Mouse (Mus musculus) embryonic facial prominence, embryonic 15.5 days (tissue): Measurements from ENCODE around the gene Pofut2. TPM values are rescaled to one million over a fixed set of nuclear protein-coding genes. Genes with fewer than 3 reads are reported as not detected.

Experiments
- ATAC-seq: fragments of 200-750 bp; cut with Nextera tagmentation; 2 replicates; pipeline ENCODE4 v1.8.0; 2017; ENCODE audit warnings: low read depth, moderate TSS enrichment; ENCODE audit not compliant: insufficient number of reproducible peaks, low FRiP score, low TSS enrichment
- H3K27ac ChIP-seq: fragments of 300-500 bp; sonication (generic); replicated peaks from 2 replicates; pipeline ENCODE4 v1.5.1; 2015; ENCODE audit warnings: mild to moderate bottlenecking, inconsistent platforms
- H3K27me3 ChIP-seq: fragments of 300-500 bp; sonication (generic); 2 replicates; pipeline ENCODE4 v1.6.1; 2015; ENCODE audit warnings: inconsistent platforms
- H3K36me3 ChIP-seq: fragments of 300-500 bp; sonication (generic); 2 replicates; pipeline ENCODE4 v1.6.1; 2015; ENCODE audit warnings: mild to moderate bottlenecking, inconsistent platforms
- H3K4me1 ChIP-seq: fragments of 300-500 bp; sonication (generic); 2 replicates; pipeline ENCODE4 v1.6.1; 2015; ENCODE audit warnings: inconsistent platforms
- H3K4me2 ChIP-seq: fragments of 300-500 bp; sonication (generic); replicated peaks from 2 replicates; pipeline ENCODE4 v1.6.1; 2015; ENCODE audit warnings: mild to moderate bottlenecking, inconsistent platforms
- H3K4me3 ChIP-seq: fragments of 300-500 bp; sonication (generic); replicated peaks from 2 replicates; pipeline ENCODE4 v1.5.1; 2015; ENCODE audit warnings: mild to moderate bottlenecking, inconsistent platforms
- H3K9ac ChIP-seq: fragments of 300-500 bp; sonication (generic); 2 replicates; pipeline ENCODE4 v1.6.1; 2015; ENCODE audit warnings: inconsistent platforms
- H3K9me3 ChIP-seq: fragments of 300-500 bp; sonication (generic); replicated peaks from 2 replicates; pipeline ENCODE4 v1.6.1; 2016; ENCODE audit warnings: inconsistent platforms
- WGBS: fragments of 180-500 bp; shearing (Covaris S2); methylation state at CpG from one replicate; pipeline ENCODE4 v1.1.7; 2015; 5-methylcytosine and 5-hydroxymethylcytosine counted together
- polyA plus RNA-seq: library from polyadenylated mRNA; unstranded; fragments of >200 nt; fragmentation: Nextera tagmentation; extraction: Ambion mirVana; gene quantifications from 2 replicates; pipeline ENCODE4 v1.2.1, GENCODE M21; 2015

Pofut2 gene
- polyA plus RNA-seq, 1 experiment from 2014 or later: 162 TPM

GRCm38 (mm10) chr10:77219411-77220025, 39.5 kb upstream of the Pofut2 start:
- Histone ChIP-seq H3K4me3 (no peak overlapping the region), H3K9me3 (no peaks in the 10 kb centered on the region), H3K9ac (no peak overlapping the region), H3K4me2 (no peak overlapping the region), H3K36me3 (no peaks in the 10 kb centered on the region), H3K27me3 (no peaks in the 10 kb centered on the region), H3K4me1 (peaks cover 5% of the 10 kb centered on the region; the same call in 1 of the 2 replicates), H3K27ac (no peak overlapping the region)
- 73% methylated on average over 12 of the region's 12 CpGs for WGBS
- no peak for ATAC-seq

- Histone ChIP-seq H3K27ac (no peak overlapping the region), H3K4me2 (no peak overlapping the region), H3K4me3 (no peak overlapping the region), H3K27me3 (no peaks in the 10 kb centered on the region), H3K4me1 (no peaks in the 10 kb centered on the region), H3K9ac (no peak overlapping the region), H3K36me3 (no peaks in the 10 kb centered on the region), H3K9me3 (no peaks in the 10 kb centered on the region)
- WGBS: 44% methylated on average over 11 of the region's 11 CpGs
- no peak for ATAC-seq
Observed at GRCm38 (mm10) chr10:77221108-77221507, 37.9 kb upstream of the Pofut2 start.

DNA sequence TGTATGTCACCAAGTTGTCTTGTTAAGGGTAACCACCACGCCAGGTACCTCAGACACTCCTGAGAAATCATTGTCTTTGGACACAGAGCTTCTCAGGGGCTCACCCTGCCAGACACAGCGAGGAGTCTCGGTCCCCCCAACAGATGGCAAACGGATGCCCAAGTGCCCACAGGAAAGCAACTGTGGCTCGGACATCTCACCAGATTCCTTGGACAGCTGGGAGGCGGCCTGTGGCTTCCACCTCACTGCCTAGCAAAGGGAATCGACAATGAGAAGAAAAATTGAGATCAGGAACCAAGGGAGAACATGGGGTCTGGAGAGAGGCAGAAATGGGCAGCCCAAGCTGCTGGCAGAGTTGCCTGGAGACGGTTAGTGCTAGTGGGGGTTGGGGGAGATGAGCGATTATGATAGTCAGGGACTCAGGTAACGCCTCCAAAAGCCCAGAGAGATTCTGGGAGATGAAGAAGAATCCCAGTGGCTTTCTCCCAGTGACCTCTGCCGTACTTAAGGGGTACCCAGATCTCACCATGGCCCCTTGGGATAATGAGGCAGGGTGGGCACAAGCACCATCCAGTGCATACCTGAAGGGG, 36.0 kb upstream of the Pofut2 start:
- Histone ChIP-seq H3K27me3 (no peaks in the 10 kb centered on the region), H3K4me1 (0 out of 2 replicates have a peak, but pooled peaks cover 3% of the 10 kb centered on the region), H3K4me3 (no peak overlapping the region), H3K9ac (no peak overlapping the region), H3K4me2 (no peak overlapping the region), H3K9me3 (no peaks in the 10 kb centered on the region), H3K36me3 (no peaks in the 10 kb centered on the region), H3K27ac (no peak overlapping the region)
- 82% methylated on average over 11 of the region's 11 CpGs for WGBS
- ATAC-seq: no peak

DNA sequence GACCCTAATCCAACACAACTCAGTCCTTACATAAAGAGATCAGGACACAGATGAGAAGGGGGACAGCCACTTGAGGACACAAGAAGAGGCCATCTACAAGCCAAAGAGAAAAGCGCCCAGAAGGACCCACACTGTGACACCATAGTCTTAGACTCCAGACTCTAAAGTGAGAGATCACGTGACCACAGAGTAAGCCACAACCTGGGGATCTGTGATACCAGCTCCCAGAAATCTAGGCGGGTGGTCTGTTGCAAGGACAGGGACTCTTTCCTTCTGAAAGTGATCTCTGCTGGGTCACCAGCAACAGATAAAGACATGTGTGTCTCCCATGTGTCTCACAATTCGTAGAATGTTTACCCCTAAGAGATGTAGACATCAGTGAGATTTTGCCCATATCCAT, 34.6 kb upstream of the Pofut2 start:
- Histone ChIP-seq H3K4me3 (no peak overlapping the region), H3K4me1 (0 out of 2 replicates have a peak, but pooled peaks cover 3% of the 10 kb centered on the region), H3K9me3 (no peaks in the 10 kb centered on the region), H3K27ac (no peak overlapping the region), H3K27me3 (no peaks in the 10 kb centered on the region), H3K9ac (no peak overlapping the region), H3K36me3 (no peaks in the 10 kb centered on the region), H3K4me2 (no peak overlapping the region)
- WGBS: 86% methylated on average over 4 of the region's 4 CpGs
- no peak for ATAC-seq

- Histone ChIP-seq H3K36me3 (no peaks in the 10 kb centered on the region), H3K9me3 (no peaks in the 10 kb centered on the region), H3K4me3 (no peak overlapping the region), H3K27me3 (no peaks in the 10 kb centered on the region), H3K9ac (no peak overlapping the region), H3K4me2 (no peak overlapping the region), H3K4me1 (0 out of 2 replicates have a peak, but pooled peaks cover 3% of the 10 kb centered on the region), H3K27ac (no peak overlapping the region)
- 54% methylated on average over 9 of the region's 9 CpGs for WGBS
- ATAC-seq: no peak
Observed at GRCm38 (mm10) chr10:77225414-77225813, 33.6 kb upstream of the Pofut2 start.

- Histone ChIP-seq H3K9ac (no peak overlapping the region), H3K36me3 (no peaks in the 10 kb centered on the region), H3K9me3 (no peaks in the 10 kb centered on the region), H3K27me3 (no peaks in the 10 kb centered on the region), H3K27ac (no peak overlapping the region), H3K4me2 (no peak overlapping the region), H3K4me3 (no peak overlapping the region), H3K4me1 (0 out of 2 replicates have a peak, but pooled peaks cover 3% of the 10 kb centered on the region)
- WGBS: 82% methylated on average over 8 of the region's 8 CpGs
- no peak for ATAC-seq
Observed at GRCm38 (mm10) chr10:77225995-77226688, 32.9 kb upstream of the Pofut2 start.

DNA sequence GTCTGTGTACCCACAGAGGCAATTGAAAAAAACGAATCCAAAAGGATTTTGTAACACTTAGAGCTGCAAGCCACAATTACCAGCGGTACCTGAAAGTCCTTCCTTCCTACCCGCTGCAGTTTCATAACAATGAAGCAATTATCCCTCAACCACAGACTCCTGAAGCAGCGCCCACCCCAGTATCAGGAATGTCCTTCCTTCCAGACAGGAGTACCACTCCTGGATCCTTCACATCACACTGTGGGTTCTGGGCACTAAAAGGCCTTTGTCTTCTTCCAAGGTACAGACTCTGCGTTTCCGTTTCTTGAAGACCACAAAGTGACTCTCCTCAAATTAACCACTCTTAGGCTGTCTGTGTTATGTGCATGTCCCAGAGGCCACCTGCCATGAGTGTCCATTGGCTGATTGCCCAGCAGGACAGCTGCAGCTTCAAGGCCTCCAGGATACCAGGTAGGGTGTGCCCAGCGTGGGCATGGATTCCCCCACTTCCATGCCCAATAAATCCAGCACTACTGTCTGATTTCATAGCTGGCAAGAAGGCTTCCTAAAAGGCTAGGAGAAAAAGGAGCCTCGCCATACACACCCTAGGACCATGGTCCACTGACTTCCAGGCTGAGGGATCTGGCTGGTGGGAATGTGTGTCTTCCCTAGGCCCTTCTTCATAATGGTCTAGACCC, 32.2 kb upstream of the Pofut2 start:
- H3K36me3 ChIP-seq: no peaks in the 10 kb centered on the region
- no peaks in the 10 kb centered on the region for H3K9me3 ChIP-seq
- H3K4me3 ChIP-seq: no peak overlapping the region
- 0 out of 2 replicates have a peak, but pooled peaks have one; percentile 5 for ATAC-seq
- 0 out of 2 replicates have a peak, but pooled peaks cover 3% of the 10 kb centered on the region for H3K4me1 ChIP-seq
- WGBS: 50% methylated on average over 8 of the region's 8 CpGs
- H3K4me2 ChIP-seq: no peak overlapping the region
- H3K27me3 ChIP-seq: no peaks in the 10 kb centered on the region
- H3K9ac ChIP-seq: no peak overlapping the region
- no peak overlapping the region; the same call in 1 of the 2 replicates for H3K27ac ChIP-seq

DNA sequence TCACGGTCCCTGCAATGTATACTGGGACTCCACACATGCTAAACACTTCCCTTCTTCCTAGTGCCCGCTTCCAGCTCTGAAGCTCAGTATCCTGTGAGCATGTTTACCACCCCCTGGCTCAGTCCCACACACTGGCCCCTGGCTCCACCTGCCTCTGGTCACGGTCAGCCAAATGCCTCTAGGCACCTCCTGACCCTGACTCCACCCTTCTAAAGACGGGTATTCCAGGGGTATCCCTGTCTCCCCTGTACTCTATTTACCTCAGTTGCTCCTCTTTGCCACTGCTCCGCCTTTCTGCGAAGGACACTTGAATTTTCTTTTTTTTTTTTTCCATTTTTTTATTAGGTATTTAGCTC, 31.7 kb upstream of the Pofut2 start:
- no peak overlapping the region for H3K9ac ChIP-seq
- no peak for ATAC-seq
- no peaks in the 10 kb centered on the region for H3K36me3 ChIP-seq
- H3K4me3 ChIP-seq: no peak overlapping the region
- 0 out of 2 replicates have a peak, but pooled peaks cover 3% of the 10 kb centered on the region for H3K4me1 ChIP-seq
- no peaks in the 10 kb centered on the region for H3K9me3 ChIP-seq
- 81% methylated on average over 6 of the region's 6 CpGs for WGBS
- no peaks in the 10 kb centered on the region for H3K27me3 ChIP-seq
- no peak overlapping the region for H3K27ac ChIP-seq
- no peak overlapping the region for H3K4me2 ChIP-seq

DNA sequence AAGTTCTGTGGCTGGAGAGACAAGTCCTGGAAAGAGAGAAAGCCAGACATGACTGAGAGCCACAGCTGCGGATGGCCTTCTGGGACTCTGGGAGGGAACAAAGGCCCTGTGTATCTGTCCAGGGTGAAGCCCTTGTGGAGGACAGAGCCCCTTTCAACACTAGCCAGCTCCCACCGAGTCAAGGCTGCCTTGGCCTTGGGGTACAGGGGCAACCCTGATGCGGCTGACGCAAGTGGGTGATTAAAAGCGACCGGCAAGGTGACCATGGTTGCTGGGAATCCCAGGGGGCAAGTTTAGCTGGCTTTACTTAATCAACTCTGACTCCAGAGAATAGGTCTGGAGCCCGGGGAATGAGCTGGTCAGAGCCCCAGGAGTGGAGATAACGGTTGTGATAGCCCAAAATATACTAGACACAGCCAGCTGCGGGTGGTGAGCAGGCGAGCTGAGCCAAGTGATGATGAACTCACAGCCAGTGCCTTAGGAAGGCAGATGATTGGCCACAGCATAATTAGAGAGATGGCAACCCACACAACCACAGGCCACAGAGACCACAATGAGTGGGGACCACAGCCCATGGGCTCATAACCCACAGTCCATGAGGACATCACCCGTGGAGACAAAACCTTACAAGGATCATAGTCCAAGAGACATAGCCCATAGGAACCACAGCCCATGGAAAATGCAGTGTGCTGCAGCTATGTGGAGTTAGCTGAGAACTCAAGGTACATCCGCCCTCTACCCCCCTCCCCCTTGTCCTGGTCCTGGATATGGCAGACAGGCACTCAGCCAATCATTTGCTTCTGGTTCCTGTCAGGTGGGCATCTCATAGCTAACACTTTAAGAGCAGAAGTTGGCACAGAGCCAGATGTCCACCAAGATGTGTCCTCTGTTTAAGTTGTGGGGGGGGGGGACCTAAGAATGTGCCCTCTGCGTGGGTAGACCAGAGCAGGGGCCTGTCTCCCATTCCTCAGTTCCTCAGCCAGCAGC, 29.1 kb upstream of the Pofut2 start:
- Histone ChIP-seq H3K27me3 (no peaks in the 10 kb centered on the region; the same call in 1 of the 2 replicates), H3K9ac (no peak overlapping the region), H3K9me3 (no peaks in the 10 kb centered on the region), H3K4me3 (no peak overlapping the region), H3K36me3 (no peaks in the 10 kb centered on the region), H3K4me2 (no peak overlapping the region), H3K27ac (no peak overlapping the region), H3K4me1 (0 out of 2 replicates have a peak, but pooled peaks cover 3% of the 10 kb centered on the region)
- WGBS: 49% methylated on average over 13 of the region's 13 CpGs
- ATAC-seq: peak; percentile 79

- H3K9me3 ChIP-seq: no peaks in the 10 kb centered on the region
- H3K9ac ChIP-seq: no peak overlapping the region
- H3K27ac ChIP-seq: no peak overlapping the region
- no peak overlapping the region for H3K4me2 ChIP-seq
- no peaks in the 10 kb centered on the region; the same call in 1 of the 2 replicates for H3K27me3 ChIP-seq
- no peaks in the 10 kb centered on the region for H3K36me3 ChIP-seq
- 66% methylated on average over 16 of the region's 16 CpGs for WGBS
- no peak for ATAC-seq
- H3K4me1 ChIP-seq: 0 out of 2 replicates have a peak, but pooled peaks cover 3% of the 10 kb centered on the region
- no peak overlapping the region for H3K4me3 ChIP-seq
Observed at GRCm38 (mm10) chr10:77231861-77232755, 26.9 kb upstream of the Pofut2 start.
